Mouse (Mus musculus) midbrain, embryonic 13.5 days (tissue): ENCODE results near the gene Bicra. TPM values are rescaled to one million over a fixed set of nuclear protein-coding genes. Genes with fewer than 3 reads are reported as not detected.

Source experiments
- ATAC-seq: fragments of 200-750 bp; cut with Nextera tagmentation; 2 replicates; pipeline ENCODE4 v1.8.0; 2017; ENCODE audit warnings: mild to moderate bottlenecking, moderate TSS enrichment, moderate library complexity
- H3K27ac ChIP-seq: fragments of 300-500 bp; sonication (generic); 2 replicates; pipeline ENCODE4 v1.5.1; 2015; ENCODE audit warnings: inconsistent platforms, mild to moderate bottlenecking, moderate library complexity
- H3K27me3 ChIP-seq: fragments of 300-500 bp; sonication (generic); 2 replicates; pipeline ENCODE4 v1.6.1; 2015; ENCODE audit warnings: mild to moderate bottlenecking, inconsistent platforms
- H3K36me3 ChIP-seq: fragments of 300-500 bp; sonication (generic); 2 replicates; pipeline ENCODE4 v1.6.1; 2015; ENCODE audit warnings: mild to moderate bottlenecking, inconsistent platforms
- H3K4me1 ChIP-seq: fragments of 300-500 bp; sonication (generic); replicated peaks from 2 replicates; pipeline ENCODE4 v1.6.1; 2015; ENCODE audit warnings: inconsistent platforms
- H3K4me2 ChIP-seq: fragments of 300-500 bp; sonication (generic); replicated peaks from 2 replicates; pipeline ENCODE4 v1.6.1; 2015; ENCODE audit warnings: moderate library complexity, mild to moderate bottlenecking, inconsistent platforms
- H3K4me3 ChIP-seq: fragments of 300-500 bp; sonication (generic); replicated peaks from 2 replicates; pipeline ENCODE4 v1.5.1; 2015; ENCODE audit warnings: mild to moderate bottlenecking, inconsistent platforms
- H3K9ac ChIP-seq: fragments of 300-500 bp; sonication (generic); replicated peaks from 2 replicates; pipeline ENCODE4 v1.6.1; 2015; ENCODE audit warnings: mild to moderate bottlenecking, inconsistent platforms
- H3K9me3 ChIP-seq: fragments of 300-500 bp; sonication (generic); 2 replicates; pipeline ENCODE4 v1.6.1; 2016; ENCODE audit warnings: mild to moderate bottlenecking, inconsistent platforms
- WGBS: fragments of 180-500 bp; shearing (Covaris S2); methylation state at CpG from one replicate; pipeline ENCODE4 v1.1.7; 2015; 5-methylcytosine and 5-hydroxymethylcytosine counted together
- polyA plus RNA-seq: library from polyadenylated mRNA; unstranded; fragments of >200 nt; fragmentation: Nextera tagmentation; extraction: Ambion mirVana; gene quantifications from 2 replicates; pipeline ENCODE4 v1.2.1, GENCODE M21; 2015

The Bicra gene
- polyA plus RNA-seq, 1 experiment from 2014 or later: 10.2 TPM

DNA sequence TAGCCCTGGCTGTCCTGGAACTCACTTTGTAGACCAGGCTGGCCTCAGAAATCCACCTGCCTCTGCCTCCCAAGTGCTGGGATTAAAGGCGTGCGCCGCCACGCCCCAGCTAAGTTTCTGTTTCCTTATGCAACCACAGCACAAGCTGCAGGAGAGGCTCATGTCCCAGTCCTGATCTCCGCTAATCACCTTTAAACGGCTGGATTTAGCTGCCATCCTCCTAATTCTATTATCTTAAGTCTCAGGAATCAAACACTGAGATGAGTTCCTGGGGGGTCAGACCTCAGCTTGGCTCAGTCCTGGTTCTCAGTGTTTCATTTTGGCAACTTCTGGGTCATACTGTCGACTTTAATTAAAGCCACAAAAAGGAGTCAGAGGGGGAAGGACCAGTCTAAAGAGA lies 38.1 kb downstream of the Bicra start:
- no peak for ATAC-seq
- Histone ChIP-seq H3K4me2 (no peak overlapping the region), H3K4me3 (no peak overlapping the region), H3K27me3 (no peaks in the 10 kb centered on the region), H3K36me3 (0 out of 2 replicates have a peak, but pooled peaks cover 7% of the 10 kb centered on the region), H3K9ac (no peak overlapping the region), H3K27ac (no peak overlapping the region), H3K4me1 (peaks cover 9% of the 10 kb centered on the region; the same call in 1 of the 2 replicates), H3K9me3 (no peaks in the 10 kb centered on the region)
- 81% methylated on average over 7 of the region's 7 CpGs for WGBS

DNA sequence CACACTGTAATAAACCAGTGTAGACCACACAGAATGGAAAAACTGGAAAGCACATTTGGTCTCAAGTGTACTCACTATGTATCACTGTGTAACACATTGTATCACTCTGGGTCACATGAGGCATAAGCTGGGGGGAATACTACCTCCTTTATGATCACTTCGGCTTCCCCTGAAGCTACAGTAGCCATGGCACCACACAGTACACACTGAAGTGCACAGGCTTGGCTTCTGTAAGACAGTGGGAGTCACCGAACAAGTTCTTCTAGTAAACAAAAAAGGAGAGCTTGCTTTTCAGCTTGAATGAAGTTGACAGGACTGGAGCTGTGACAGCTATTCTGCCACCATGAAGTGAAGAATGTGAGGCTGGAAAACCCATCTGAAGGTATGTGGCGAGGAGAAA lies 42.7 kb downstream of the Bicra start:
- WGBS: 81% methylated on average over 3 of the region's 3 CpGs
- Histone ChIP-seq H3K4me3 (no peak overlapping the region), H3K27ac (peak overlapping the region; percentile 19; the same call in 1 of the 2 replicates), H3K36me3 (no peaks in the 10 kb centered on the region; the same call in 1 of the 2 replicates), H3K4me2 (no peak overlapping the region), H3K9me3 (no peaks in the 10 kb centered on the region), H3K4me1 (peaks cover 4% of the 10 kb centered on the region; the same call in 1 of the 2 replicates), H3K27me3 (no peaks in the 10 kb centered on the region), H3K9ac (no peak overlapping the region)
- ATAC-seq: no peak

DNA sequence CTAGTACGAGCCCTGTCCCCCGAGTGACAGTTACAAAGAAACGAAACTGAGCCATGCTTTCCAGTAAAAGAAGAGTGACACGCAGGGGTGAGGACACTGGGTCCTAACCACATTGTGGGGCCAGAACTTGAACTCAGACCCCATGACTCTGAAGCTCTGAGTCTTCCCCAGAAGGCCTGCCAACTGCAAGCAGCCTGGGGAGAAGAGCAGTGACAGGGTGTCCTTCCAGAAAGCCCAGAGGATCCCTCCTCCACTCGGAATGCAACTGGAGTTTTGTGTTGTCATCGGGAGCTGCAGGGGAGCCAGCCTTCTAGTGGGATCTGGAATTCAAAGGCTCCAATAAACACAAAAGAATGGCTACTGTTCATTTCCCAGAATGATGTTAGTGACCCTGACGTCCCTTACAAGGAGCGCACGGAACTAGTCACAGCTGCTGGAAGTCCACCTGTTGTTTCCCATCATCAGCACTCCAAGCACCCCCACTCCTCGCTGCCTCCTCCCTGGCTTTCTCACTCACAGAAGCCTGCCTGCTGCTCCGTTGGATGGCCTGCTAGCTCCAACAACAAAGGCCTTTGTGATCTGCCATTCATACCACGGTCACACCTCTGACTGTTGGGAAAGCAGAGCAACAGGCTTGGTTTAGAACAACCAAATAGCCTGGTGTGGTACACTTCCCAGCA lies 43.4 kb downstream of the Bicra start:
- peaks cover 1% of the 10 kb centered on the region for H3K36me3 ChIP-seq
- 0 out of 2 replicates have a peak, but pooled peaks have one; percentile 30 for ATAC-seq
- H3K4me3 ChIP-seq: no peak overlapping the region
- no peak overlapping the region for H3K9ac ChIP-seq
- WGBS: 52% methylated on average over 12 of the region's 12 CpGs
- no peaks in the 10 kb centered on the region for H3K9me3 ChIP-seq
- H3K27ac ChIP-seq: 0 out of 2 replicates have a peak overlapping the region, but pooled peaks have one; percentile 19
- H3K4me1 ChIP-seq: peaks cover 4% of the 10 kb centered on the region; the same call in 1 of the 2 replicates
- no peak overlapping the region for H3K4me2 ChIP-seq
- no peaks in the 10 kb centered on the region for H3K27me3 ChIP-seq

DNA sequence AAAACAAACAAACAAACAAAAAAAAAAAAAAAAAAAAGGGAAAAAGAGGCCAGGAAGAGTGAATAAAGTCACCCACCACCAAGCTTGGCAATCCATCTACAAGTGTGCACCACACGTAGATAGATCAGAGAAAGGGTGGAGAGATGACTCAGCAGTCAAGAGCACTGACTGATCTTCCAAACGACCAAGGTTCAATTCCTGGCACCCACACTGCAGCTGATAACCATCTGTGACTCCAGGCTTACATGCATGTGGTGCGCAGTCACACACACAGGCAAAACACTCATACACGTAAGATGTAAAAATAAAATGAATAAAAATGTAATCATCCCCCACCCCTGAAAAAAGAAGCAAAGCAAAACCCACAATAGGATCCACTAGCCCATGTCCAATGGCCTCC lies 44.7 kb downstream of the Bicra start:
- Histone ChIP-seq H3K4me1 (peaks cover 4% of the 10 kb centered on the region; the same call in 1 of the 2 replicates), H3K9me3 (no peaks in the 10 kb centered on the region), H3K27me3 (no peaks in the 10 kb centered on the region), H3K9ac (no peak overlapping the region), H3K27ac (no peak overlapping the region), H3K4me3 (no peak overlapping the region), H3K4me2 (no peak overlapping the region), H3K36me3 (peaks cover 8% of the 10 kb centered on the region)
- 91% methylated on average over 4 of the region's 4 CpGs for WGBS
- ATAC-seq: no peak

DNA sequence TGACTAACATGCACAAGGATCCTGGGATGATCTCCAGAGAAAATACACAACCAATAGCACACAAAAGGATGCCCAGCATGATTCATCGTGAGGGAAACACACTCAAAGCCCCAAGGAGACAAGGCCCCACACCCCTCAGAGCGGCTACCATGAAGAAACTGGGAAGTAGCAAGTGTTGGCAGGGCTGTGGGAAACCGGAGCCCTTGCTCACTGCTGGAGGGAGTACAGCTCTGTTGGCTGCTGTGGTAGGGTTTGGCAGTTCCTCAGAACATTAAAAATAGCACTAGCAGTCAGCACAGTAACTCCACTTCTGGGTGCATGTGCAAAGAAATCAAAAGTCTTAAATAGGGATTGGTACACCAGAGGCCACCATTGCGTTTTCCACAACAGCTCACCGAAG lies 45.5 kb downstream of the Bicra start:
- WGBS: 93% methylated on average over 5 of the region's 5 CpGs
- no peak overlapping the region for H3K4me3 ChIP-seq
- H3K36me3 ChIP-seq: peaks cover 16% of the 10 kb centered on the region
- peaks cover 4% of the 10 kb centered on the region; the same call in 1 of the 2 replicates for H3K4me1 ChIP-seq
- ATAC-seq: no peak
- no peak overlapping the region for H3K27ac ChIP-seq
- no peaks in the 10 kb centered on the region for H3K27me3 ChIP-seq
- no peak overlapping the region for H3K9ac ChIP-seq
- no peaks in the 10 kb centered on the region for H3K9me3 ChIP-seq
- no peak overlapping the region for H3K4me2 ChIP-seq

DNA sequence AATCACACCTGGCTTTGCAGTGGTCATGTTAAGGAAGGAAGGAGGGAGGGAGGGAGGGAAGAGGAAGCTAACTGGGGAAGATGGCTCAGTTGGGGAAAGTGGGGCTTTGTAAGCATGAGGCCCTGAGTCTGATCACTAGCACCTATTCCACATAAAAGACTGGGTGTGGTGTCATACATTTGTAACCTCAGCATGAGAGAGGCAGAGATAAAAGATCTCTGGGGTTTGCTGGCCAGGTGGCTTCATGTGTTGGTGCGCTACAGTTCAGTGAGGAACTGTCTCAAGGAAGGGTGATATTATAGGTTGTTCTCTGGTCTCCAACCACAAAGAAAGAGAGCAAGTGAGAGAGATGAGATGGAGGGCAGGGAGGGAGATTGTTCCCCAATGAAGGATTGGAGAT lies 46.0 kb downstream of the Bicra start:
- no peak overlapping the region for H3K27ac ChIP-seq
- 100% methylated on average over 1 of the region's 1 CpGs for WGBS

DNA sequence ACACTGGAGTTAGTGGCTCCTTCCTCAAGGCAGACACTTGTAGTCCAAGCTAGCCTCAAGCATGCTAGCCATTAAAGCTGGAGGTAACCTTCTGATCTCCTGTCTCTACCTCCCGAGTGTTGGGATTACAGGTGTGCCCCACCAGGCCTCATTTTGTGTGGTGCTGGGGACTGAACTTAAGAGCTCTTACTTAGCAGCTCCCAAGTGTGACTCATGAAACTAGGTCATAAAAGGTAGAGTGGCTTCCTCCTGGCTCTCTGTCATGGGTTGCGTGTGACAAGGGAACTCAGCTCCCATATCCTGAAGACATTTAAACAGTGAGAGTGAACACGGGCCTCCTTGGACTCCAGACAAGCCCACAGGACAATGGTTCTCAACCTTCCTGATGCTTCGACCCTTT lies 53.9 kb downstream of the Bicra start:
- H3K9me3 ChIP-seq: no peaks in the 10 kb centered on the region
- no peak overlapping the region for H3K4me3 ChIP-seq
- ATAC-seq: no peak
- H3K36me3 ChIP-seq: peaks cover 77% of the 10 kb centered on the region
- no peak overlapping the region for H3K9ac ChIP-seq
- no peaks in the 10 kb centered on the region for H3K27me3 ChIP-seq
- WGBS: 95% methylated on average over 4 of the region's 4 CpGs
- H3K4me1 ChIP-seq: no peaks in the 10 kb centered on the region
- H3K27ac ChIP-seq: no peak overlapping the region
- H3K4me2 ChIP-seq: no peak overlapping the region

More for the DNA sequence above, 46.0 kb downstream of the Bicra start:
- ATAC-seq: no peak
- no peak overlapping the region for H3K4me2 ChIP-seq
- H3K27me3 ChIP-seq: no peaks in the 10 kb centered on the region
- H3K9ac ChIP-seq: no peak overlapping the region
- H3K4me3 ChIP-seq: no peak overlapping the region
- peaks cover 21% of the 10 kb centered on the region for H3K36me3 ChIP-seq
- H3K4me1 ChIP-seq: peaks cover 4% of the 10 kb centered on the region; the same call in 1 of the 2 replicates
- H3K9me3 ChIP-seq: no peaks in the 10 kb centered on the region

DNA sequence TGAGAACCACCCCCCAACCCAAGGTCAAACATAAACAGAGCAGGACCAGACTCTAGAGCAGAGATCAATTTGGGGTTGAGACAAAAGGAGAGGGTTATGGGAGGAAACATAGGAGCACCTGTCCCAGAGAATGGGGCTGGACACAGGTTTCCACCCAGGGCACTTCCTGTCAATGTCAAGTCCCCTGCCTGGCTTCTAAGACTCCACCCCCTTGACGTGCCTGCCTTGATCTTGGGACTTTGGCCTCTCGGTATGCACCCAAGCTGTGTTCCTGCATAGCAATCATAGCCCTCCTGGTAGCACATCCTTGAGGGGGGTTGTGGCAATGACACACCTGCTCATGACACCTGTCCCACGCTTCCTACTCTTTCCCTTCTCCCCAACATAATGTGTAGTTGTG lies 54.6 kb downstream of the Bicra start:
- WGBS: 84% methylated on average over 3 of the region's 3 CpGs
- ATAC-seq: no peak
- H3K4me1 ChIP-seq: no peaks in the 10 kb centered on the region
- no peak overlapping the region for H3K4me3 ChIP-seq
- H3K27me3 ChIP-seq: no peaks in the 10 kb centered on the region
- no peak overlapping the region for H3K9ac ChIP-seq
- H3K36me3 ChIP-seq: peaks cover 82% of the 10 kb centered on the region
- no peaks in the 10 kb centered on the region for H3K9me3 ChIP-seq
- no peak overlapping the region for H3K27ac ChIP-seq
- H3K4me2 ChIP-seq: no peak overlapping the region

DNA sequence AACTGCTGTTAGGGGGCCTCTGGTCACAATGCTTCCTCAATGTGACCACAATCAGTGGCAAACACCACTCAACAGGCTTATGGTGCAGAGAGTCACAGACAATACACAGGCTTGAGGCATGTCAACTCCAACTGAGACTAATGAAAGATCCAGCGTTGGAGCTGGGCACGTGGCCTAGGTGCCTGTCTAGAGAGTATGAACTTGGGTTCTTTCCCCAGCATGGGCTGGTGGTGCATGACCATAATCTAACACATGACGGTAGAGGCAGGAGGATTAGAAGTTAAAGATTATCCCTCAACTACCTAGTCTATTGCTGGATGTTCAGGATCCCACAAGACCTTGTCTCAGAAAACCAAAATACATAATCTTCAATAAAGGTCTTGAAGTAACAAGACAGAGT lies 56.0 kb downstream of the Bicra start:
- Histone ChIP-seq H3K36me3 (peaks cover 82% of the 10 kb centered on the region), H3K4me3 (no peak overlapping the region), H3K27me3 (no peaks in the 10 kb centered on the region), H3K9me3 (no peaks in the 10 kb centered on the region), H3K27ac (no peak overlapping the region), H3K9ac (no peak overlapping the region), H3K4me2 (no peak overlapping the region), H3K4me1 (no peaks in the 10 kb centered on the region)
- WGBS: 95% methylated on average over 3 of the region's 3 CpGs
- ATAC-seq: no peak

DNA sequence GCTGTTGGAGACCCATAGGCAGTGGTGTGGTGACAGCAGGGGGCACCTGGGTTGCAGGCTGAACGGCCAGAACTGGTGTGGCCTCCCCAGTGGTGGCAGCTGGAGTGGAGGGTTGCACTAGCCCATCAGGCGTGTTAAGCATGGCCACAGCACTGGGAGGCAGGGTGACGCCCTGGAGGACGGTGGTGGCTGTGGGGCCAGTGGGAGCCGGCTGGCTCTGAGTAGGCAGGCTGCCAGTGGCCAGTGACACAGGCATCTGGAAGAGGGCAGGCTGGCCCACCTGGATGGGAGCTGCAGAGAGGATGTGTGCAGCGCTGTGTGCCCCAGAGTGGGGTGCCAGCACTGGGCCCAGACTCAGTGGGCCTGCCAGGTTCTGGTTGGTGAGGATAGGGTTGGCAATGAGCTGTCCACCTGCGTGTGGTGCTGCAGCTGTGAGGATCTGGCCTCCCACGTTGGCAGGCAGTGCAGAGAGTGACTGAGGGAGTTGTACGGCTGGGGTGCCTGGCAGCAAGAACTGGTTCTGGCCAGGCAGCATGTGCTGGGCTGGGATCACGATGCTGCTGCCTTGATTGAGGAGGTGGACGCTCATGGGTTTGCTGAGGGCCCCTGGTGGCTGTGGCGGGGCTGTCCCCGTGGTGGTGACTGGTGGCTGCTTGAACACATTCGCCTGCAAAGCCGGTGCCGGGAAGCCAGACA lies 59.9 kb downstream of the Bicra start:
- no peak overlapping the region for H3K9ac ChIP-seq
- no peak overlapping the region for H3K4me2 ChIP-seq
- H3K4me1 ChIP-seq: no peaks in the 10 kb centered on the region
- H3K9me3 ChIP-seq: no peaks in the 10 kb centered on the region
- H3K27me3 ChIP-seq: no peaks in the 10 kb centered on the region
- ATAC-seq: peak; percentile 37; the same call in 1 of the 2 replicates
- no peak overlapping the region for H3K27ac ChIP-seq
- peaks cover 59% of the 10 kb centered on the region for H3K36me3 ChIP-seq
- no peak overlapping the region for H3K4me3 ChIP-seq
- whole genome bisulfite sequencing: 96% methylated on average over 15 of the region's 16 CpGs

DNA sequence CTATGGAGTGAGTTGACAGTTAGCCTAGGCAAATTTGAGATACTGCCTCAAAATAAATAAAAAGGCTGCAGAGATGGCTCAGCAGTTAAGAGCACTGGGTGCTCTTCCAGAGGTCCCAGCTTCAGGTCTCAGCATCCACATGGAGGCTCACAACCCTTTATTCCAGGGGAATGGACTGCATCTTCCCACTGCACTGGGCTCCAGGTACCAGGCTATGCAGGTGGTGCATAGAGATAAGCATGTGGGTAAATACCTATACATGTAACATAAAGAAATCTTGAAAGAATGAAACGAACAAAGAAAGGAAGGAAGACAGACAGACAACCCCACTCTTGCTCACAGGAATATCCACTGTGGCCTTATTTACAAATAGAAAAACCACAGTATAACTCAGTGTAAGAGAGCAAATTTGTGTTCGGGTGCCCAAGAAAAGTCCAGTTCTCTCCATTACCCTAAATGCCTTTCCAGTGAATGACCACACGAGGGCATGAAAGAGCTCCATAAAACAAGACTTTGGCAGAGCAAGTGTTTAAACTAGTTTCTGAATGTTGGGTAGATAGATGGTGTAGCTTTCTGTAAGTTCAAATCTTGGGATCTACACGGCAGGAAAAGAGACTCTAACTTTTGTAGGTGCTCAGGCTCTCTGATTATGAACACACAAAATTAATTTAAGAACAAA lies 64.9 kb downstream of the Bicra start:
- no peak for ATAC-seq
- 43% methylated on average over 4 of the region's 4 CpGs for WGBS
- no peaks in the 10 kb centered on the region for H3K27me3 ChIP-seq
- no peak overlapping the region for H3K4me2 ChIP-seq
- H3K27ac ChIP-seq: no peak overlapping the region
- H3K36me3 ChIP-seq: peaks cover 51% of the 10 kb centered on the region
- H3K9me3 ChIP-seq: no peaks in the 10 kb centered on the region
- no peak overlapping the region for H3K4me3 ChIP-seq
- no peak overlapping the region for H3K9ac ChIP-seq
- no peaks in the 10 kb centered on the region for H3K4me1 ChIP-seq

DNA sequence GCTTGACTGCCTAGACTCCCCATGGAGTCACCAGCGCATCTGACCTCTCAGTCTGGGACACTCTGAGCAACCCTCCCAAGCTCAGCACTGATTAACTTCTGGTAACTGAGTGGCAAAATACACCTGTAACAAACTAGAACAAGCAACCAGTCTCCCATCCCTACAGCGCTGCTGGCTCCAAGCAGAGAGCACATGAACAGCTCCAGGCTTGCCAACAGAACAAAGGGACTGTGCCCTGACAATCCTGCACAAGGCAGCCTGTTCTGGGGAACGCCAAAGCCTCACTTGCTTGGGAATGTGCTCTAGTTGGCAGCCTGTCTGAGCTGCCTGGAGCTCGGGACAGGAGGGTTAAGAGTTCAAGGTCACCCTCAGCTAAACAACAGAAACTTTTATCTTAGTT lies 66.2 kb downstream of the Bicra start:
- H3K4me1 ChIP-seq: no peaks in the 10 kb centered on the region
- H3K36me3 ChIP-seq: peaks cover 51% of the 10 kb centered on the region
- no peak overlapping the region for H3K27ac ChIP-seq

More for the DNA sequence above, 66.2 kb downstream of the Bicra start:
- Histone ChIP-seq H3K9ac (no peak overlapping the region), H3K9me3 (no peaks in the 10 kb centered on the region), H3K27me3 (no peaks in the 10 kb centered on the region), H3K4me3 (no peak overlapping the region), H3K4me2 (no peak overlapping the region)
- WGBS: 88% methylated on average over 4 of the region's 4 CpGs
- ATAC-seq: no peak
